Mouse (Mus musculus) urinary bladder, postnatal 36 days (tissue): ENCODE data around the gene Cmya5.
"Not testable (repeated sequence)": the region's sequence is repeated elsewhere in the genome, so short reads cannot be mapped to it uniquely, and the experiment has no call there.

Source experiments
- DNase-seq, 2 experiments: peaks; one replicate each; pipeline ENCODE4 v3.0.0; 2022; ENCODE audit warnings: low spot score in 2 of 2, mixed read lengths in 1 of 2

The Cmya5 gene

DNA sequence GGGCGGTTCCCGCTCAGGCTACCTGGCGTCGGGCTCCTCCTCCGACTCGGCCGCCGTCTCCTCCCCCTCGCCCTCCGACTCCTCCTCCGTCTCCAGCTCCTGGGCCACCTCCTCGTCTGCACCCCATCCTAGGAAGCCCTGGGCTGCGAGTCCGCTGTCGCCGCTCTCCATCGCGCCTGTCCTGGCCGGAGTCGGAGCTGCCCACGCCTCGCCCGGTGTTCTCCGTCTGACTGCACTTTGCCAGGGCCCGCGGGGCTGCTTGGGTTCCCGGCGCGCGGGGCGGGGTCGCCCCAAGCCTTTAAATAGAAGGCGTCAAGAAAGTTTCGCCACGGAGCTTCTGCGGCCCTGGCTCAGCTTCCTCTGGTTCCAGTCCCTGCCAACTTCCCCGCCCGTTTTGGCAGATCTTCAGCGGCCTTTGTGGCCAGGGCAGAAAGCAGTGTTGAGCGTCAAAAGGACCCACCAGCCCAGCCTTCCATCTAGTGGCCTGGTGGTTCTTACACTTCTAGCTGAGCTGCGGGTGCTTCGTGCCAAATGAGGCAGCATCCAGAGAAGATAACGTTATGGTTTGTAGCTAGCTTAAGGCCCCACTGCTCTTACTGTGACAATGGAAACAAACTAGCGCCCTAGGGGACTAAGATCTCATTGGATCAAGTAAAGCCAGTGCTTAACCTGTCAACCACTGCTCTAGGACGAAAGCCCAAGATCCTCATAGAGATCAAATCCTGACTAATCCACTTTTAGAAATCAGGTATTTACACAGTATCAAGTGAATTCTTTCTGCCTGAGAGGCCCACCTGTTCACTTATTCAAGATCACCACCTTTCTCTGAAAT is at the start of gene Cmya5:
TSS of gene Cmya5 (minus strand) at position 389 of the 832 bp plus-strand sequence.
- DNase-seq = peak; percentile 67 to 88

DNA sequence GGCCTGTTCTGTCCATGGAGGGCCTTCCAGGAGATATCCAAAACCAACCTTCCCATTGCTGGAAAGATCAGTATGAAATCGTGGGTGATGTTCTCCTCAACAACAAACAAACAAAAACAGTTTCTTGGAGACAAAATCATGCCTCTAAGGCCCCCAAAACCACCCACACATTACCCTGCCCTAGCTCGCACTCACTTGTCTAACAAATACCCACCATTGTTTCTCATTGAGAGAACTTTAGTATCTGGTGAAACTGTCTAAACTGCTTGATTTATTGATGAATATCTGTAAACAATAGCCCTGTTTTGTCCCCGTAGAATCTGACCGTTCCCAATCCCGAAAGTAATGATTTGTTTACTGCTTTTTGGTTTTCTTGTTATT is 48.1 kb upstream of the Cmya5 start:
- no peak for DNase-seq

DNA sequence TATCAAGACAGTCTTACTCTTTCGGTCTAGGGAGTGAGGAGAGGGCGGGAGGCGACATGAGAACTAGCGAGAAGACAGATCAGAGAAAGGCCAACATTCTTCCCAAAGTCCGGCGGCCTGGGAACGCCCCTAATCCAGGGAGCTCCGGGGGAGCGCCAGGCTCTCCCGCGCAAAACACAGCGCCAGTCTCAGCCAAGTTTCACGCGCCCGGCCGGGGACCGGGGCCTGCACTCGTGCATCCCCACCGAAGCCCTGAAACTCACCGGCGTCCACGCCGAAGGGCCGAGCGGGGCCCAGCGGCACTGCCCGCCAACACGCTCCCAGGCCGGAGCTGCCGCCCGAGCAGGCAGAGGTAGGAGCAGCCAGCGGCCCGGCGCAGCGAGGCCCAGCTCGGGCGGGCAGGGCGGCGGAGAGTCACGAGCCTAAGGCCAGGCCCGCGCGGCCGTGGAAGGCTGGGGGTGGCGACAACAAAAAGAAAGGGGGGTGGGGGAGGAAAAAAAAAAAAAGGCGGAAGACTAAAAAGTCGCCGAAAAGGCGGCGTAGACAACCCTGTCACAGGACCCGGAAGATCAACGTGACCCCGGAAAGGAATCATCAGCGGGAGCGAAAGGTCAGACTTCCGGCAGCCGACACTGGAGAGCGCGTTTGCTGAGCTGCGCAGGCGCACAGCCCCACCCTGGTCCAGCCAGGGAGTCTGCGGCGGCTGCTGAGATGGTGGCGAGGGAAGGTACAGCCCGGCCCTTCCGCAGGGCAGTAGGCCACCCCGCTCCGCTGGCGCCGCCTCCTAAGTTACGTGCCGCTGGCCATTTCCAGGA is 47.5 kb upstream of the Cmya5 start, which contains the start of gene Tent2:
TSS of gene Tent2 (minus strand) at position 555 of the 815 bp plus-strand sequence.
- DNase-seq = peak; percentile 81 to 95

DNA sequence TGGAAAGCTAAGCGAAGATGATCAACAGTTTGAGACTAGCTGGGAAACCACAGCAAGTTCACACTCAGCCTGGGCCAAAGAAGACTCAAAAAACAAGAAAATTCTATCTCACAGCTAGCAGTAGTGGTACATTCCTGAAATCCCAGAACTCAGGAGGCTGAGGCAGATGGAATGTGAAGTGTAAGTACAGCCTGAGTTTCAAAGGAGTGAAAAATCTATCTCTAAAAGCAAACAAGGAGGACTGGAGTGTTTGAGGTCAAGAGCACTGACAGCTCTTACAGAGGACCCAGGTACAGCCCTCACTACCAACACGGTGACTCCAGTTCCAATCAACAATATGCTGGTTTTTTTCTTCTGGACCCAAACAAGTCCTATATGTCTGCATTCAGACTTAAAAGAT is 44.9 kb upstream of the Cmya5 start:
- no peak for DNase-seq

DNA sequence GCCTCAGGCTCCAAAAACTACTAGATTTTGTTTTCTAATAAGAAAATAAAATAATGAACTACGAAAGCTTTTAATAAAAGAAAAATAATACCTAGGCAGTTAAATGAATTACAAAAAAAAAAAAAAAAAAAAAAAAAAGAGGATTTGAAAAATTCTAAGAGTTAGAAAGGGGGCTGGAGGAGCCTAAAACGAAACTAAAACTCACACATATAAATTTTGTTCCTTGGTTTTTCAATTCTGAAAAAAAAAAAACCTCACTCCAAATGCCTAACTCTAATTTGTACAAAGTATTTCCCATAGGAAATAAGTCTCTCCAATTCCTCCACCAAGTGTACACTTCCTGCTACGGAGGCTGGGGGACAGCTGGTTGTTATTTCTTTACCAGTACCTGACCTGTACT is 44.2 kb upstream of the Cmya5 start:
- no peak for DNase-seq

DNA sequence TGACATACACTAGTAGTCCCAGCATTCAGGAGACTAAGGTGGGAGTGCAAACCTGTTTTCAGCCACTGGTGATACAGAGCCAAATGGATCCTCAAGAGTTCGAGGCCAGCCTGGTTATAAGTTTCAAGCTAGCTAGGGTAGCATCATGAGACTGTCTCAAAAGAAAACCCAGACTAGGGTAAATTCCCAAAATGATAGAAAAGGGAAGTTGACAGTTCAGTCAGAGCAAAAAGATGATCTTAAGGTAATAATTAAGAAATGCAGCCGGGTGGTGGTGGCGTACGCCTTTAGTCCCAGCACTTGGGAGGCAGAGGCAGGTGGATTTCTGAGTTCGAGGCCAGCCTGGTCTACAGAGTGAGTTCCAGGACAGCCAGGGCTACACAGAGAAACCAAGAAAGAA is 43.3 kb upstream of the Cmya5 start:
- DNase-seq = not testable (repeated sequence)

DNA sequence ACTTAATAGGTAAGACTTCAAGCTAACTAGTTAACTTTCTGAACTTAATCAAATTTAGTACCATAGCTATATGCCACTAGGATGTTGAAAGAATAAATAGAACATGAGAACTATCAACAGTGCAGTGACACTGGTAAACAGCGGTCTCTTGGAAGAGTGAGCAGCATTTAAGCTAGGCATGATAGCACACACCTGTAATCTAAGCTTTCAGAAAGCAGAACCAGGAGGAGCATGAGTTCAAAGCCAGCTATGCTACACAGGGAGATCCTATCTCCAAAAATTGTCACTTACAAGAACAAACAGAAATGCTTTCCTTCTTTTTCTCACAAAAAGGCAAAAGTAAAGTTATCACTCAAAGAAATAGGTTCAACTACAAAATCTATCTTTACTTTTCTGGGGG is 35.8 kb upstream of the Cmya5 start:
- no peak for DNase-seq

DNA sequence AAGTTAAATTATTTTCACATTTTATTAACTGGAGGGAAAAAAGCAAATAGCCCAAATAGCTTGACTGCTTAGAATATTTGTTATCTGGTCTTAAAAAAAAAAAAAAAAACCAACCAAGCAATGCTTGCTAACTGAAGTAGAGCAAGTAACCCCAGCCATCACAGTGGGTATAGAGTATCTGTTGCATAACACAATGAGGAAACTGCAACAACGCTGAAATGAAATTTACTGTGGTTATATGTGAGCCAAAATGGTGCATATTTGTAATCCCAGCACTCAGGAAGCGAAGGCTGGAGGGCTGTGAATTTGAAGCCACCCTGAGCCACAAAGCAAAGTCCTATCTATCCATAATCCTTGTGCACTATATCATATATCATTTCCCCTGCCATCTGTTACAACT is 35.0 kb upstream of the Cmya5 start:
- DNase-seq = no peak

DNA sequence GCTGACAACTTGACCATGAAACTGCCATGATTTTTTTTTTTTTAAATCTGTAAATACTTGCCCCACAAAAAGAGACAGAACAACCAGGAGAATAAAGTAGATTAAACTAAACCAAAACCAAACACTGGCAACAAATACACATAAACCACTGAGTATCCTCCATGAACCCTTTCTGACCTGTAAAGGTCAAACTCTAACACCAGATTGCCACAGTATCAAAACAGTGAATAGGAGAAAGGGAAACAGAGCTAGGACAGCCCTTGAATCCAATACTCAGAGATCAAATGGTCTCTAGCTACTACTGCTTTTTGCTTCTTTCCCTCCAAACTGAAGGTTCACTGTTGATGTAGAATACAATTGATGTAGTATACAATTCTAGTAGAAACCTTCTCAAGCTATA is 33.0 kb upstream of the Cmya5 start:
- DNase-seq = no peak

DNA sequence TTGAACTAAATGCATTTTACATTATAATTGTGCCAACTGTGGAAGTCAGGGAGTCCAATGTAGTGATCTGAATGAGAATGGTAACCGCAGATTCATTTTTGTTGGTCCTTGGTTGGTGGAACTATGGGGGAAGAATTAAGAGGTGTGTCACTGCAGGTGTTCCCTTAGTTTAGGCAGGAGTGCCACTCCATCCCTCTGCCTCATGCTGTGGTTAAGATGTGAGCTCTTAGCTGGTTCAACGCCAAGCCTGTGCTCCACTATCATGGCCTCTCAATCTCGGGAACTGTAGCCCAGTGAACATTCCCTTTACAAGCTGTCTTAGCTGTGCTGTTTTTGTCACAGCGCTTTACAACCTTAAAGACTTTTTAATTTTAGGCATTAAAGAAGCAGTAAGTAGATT is 18.8 kb upstream of the Cmya5 start:
- no peak for DNase-seq

DNA sequence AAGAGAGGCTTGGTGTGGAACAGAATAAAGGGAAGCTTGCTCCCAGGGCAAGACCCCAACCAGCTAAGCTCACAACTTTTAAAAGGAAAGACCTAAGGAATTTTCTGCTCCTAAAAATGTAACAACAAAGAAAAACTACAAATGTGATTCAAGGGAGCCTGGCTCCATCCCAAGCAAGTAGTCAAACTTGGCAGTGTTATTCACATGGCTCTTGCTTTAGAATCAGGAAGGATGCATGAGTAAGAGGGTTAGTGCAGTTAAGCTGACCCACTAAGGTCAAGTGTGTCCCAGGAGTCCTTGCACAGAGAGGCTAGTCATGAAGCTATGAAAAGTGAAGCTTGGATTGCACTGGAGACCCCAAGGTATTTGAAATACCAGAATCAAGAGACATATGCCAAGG is 17.9 kb upstream of the Cmya5 start:
- DNase-seq = no peak

DNA sequence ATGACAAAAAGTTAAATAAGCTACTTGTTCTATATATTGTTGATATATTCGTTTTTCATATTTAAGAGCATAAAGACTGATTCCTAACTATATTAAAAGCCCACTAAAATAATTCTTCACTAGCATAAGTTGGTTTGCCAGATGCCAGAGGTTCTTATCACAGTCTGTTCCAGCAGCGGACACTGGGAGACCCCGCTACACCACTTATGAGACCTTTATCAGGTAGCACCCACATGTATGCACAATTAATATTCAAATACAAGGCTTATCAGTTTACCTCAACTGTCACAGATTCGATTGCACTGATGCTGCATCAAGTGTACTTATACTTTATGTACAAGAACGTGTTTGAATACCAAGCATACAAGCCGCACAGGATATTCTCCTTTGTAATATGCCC is 13.7 kb upstream of the Cmya5 start:
- DNase-seq = no peak

DNA sequence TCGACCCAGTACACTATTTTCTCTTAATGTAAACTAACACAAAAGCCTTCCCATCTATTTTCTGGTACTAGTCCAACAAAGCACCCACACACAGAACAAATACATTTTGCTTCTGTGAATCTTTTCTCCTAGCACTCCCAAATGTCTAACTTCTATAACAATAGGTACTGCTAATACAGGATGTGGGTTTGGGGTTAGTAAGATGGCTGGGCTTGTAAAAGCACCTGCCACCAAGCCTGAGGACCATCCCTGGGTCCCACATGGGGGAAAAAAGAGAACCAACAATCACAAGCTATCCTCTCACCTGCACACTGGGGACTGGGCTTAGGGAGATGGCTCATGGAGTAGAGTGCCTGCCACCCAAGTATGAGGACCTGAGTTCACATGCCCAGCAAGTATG is 8.8 kb upstream of the Cmya5 start:
- no peak for DNase-seq

DNA sequence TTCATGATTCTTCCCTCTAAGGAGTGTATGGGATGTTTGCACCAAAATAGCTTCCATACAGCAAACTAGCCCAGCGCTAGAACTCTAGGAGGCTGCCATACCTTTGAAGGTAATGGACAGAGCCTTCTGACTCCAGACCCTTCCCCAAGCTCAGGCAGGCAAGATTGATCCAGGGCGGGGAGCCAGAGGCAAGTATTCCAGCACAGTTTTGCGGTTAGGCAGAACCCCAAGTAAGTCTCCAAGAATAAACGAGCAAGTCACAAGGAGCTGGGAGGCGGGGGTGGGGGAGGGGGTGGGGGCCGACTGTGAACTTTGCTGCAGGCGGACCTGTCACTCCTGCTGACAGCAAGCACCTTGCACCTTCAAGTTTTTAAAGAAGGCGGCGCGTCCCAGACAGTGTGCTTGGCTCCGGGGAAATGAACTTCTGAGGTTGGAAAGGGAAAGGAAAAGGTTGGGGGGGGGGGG is 673 bp downstream of the Cmya5 start:
- DNase-seq = no peak

DNA sequence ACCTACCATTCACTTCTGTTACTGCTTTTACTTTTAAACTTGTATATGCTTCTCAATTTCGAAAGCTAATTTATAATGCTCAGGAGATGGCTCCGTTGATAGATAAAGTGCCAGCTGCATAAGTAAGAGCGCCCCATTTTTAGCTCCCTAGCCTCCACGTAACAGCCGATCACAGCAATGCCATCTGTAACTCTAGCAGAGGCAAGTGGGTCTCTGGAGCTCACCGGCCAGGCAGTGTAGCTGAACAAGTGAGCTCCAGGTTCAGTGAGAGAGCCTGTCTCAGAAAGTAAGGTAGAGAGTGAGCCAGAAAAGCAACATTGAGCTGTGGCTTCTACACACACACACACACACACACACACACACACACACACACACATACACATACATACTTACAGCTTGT is 3.3 kb downstream of the Cmya5 start:
- no peak for DNase-seq

DNA sequence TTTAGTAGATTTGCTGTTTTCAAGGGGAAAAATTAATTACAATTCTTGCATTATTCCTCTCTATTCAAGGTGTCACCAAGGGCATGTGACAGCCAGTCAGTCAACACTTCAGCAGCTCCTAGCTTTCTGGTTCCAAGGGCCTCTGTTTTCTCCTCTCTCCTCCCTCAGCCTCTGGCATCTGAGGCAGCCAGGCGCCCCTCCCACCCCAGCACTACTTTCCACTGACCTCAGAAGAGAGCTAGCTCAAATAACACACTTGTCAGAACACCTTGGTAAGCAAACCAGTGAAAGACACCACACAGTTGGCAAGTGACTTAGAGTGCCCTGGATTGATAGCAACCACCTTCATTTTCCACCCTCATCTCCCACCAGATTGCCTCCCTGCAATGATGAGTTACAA is 6.5 kb downstream of the Cmya5 start:
- DNase-seq = no peak

DNA sequence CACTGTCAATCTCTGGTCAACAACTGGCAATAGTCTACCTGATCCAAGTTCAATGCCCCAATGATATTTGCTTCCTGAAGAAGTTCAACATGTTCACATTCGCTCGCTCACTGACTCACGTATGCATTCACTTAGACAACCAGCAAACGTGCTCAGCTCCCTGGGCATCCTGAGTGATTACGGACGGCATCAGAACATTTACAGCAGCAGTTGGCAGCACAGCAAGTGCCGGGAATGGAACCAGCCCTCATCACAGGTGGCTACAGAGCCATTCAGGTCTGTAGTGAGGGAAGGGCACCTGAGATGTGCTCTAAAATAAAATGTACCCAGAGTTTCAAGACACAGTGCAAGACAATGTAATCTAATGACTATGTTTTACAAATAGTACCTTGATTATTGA is 7.4 kb downstream of the Cmya5 start:
- DNase-seq = no peak

DNA sequence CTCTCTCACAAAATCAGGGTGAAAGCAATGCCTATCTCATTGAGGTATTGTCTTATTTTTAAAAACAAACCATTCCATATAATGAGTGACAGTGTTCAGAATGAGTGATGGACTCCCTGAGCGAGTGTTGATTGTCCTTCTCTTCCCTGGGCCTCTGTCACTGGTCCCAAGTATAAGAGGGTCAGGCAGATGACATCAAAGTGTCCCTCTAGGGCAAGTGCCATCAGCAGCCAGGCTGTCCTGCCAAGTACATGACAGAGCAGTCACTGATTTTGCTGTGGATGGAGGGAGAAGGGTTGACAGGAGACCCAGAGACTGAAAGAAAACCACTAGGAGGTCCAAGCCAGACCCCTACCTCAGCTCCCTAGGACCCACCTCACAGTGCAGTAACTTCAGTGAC is 8.3 kb downstream of the Cmya5 start:
- DNase-seq = no peak

DNA sequence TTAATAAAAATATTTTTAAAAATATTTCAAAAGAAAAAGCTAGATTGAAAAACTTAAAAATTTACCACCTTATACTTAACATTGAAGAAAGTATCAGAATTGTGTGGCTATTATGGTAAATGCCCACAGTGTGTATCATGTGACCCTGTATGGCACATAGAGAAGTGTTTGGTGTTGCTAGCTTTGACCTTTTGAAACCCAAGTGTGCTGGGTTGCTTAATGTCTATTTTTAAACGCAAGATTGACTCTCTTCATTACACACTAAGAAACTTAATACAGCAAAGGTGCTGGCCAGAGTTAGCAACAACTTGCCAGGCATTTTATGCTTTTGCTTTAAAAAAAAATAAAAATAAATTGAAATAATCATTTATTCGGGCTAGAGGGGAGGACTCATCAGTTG is 9.0 kb downstream of the Cmya5 start:
- no peak for DNase-seq

DNA sequence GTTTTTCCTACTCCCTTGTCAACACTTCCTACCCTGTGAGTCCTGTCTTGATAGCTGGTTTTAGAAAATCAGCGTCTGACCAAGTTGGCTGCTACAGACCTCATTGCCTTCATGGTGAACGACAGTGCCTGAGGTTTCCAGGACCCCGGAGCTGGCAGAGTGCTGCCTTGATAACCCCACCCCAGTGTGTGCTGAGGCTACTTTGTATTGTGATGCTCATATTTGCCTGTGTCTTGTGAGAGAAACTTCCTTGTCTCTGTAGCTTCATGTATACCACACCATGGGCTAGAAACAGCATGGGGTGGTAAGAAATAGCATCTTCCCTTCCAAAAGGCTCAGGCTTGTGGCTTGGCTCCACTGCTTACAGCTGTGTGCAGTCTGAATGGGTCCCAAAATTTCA is 13.8 kb downstream of the Cmya5 start:
- DNase-seq = no peak

DNA sequence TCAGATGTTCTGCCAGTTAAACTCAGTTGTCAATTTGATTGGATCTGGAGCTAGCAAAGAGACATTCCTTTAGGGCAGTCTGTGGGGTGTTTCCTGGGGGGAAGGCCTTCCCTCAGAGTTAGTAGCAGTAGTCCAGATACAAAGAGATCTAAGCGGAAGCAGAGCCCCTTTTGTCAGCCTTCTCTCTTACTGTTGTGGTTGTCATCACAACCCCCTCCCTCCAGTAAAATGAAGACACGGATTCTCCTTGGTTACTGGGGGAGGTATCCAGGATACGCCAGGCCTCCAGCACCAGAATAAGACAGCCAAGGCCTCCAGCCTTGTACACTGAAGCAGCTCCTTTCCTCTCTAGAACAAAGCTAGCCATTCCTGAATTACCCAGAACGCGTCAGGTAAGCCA is 15.6 kb downstream of the Cmya5 start:
- no peak for DNase-seq

DNA sequence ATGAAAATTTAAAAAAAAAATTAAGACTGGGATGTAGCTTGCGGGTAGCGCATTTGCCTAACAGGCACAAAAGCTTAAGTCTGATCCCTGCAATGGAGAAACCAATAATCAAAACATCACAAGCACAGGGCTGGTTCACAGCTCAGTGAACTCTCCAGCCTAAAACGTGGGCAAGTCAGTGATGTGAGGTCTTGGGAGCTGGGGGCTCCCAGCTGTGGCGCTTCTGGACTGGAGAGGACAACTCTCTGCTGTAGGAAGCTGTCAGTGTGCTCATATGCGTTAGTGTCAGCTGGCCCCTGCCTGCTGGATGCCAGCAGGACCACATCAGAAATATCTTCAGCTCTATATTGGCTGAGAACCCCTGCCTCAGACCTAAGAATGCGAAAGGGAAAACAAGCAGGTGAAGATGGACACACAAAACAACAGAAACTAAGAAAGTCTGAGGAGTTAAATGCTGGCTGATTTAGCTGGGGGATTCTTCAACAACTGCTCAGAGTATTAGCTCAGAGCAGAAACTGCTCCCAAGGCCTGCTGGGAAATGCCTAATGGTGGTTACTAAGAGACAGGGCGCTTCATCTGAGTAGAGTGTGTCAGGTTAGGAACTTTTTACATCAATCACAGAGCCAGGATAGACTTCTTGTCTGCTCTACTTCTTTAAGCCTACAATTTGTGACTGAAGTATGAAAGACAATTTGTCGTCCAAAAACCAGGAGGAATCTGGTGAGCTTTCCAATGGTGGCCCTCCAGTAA is 16.2 kb downstream of the Cmya5 start:
- no peak for DNase-seq
